Mouse (Mus musculus) neural tube, embryonic 11.5 days (tissue): ENCODE measurements around the gene Zfp941. TPM values are rescaled to one million over a fixed set of nuclear protein-coding genes. Genes with fewer than 3 reads are reported as not detected.

ENCODE experiments used
- ATAC-seq: fragments of 200-750 bp; cut with Nextera tagmentation; 2 replicates; pipeline ENCODE4 v1.8.0; 2017; ENCODE audit warnings: moderate number of reproducible peaks, mild to moderate bottlenecking, moderate TSS enrichment, moderate library complexity; ENCODE audit not compliant: insufficient read depth, low FRiP score, low TSS enrichment
- DNase-seq: peaks from one replicate; pipeline ENCODE4 v3.0.0-alpha.2; 2015; ENCODE audit warnings: low spot score
- H3K27ac ChIP-seq: fragments of 300-500 bp; sonication (generic); 2 replicates; pipeline ENCODE4 v1.5.1; 2014; ENCODE audit warnings: low read depth, mild to moderate bottlenecking, low read length
- H3K27me3 ChIP-seq: fragments of 300-500 bp; sonication (generic); 2 replicates; pipeline ENCODE4 v1.6.1; 2014; ENCODE audit warnings: mild to moderate bottlenecking, low read length, mixed read lengths; ENCODE audit not compliant: control insufficient read depth, insufficient read depth
- H3K36me3 ChIP-seq: fragments of 300-500 bp; sonication (generic); 2 replicates; pipeline ENCODE4 v1.6.1; 2014; ENCODE audit warnings: mild to moderate bottlenecking, low read length, moderate library complexity, mixed read lengths; ENCODE audit not compliant: control insufficient read depth, insufficient read depth
- H3K4me1 ChIP-seq: fragments of 300-500 bp; sonication (generic); 2 replicates; pipeline ENCODE4 v1.6.1; 2014; ENCODE audit warnings: low read length, mixed read lengths; ENCODE audit not compliant: control insufficient read depth, insufficient read depth
- H3K4me2 ChIP-seq: fragments of 300-500 bp; sonication (generic); 2 replicates; pipeline ENCODE4 v1.6.1; 2014; ENCODE audit warnings: low read depth, mild to moderate bottlenecking, moderate library complexity
- H3K4me3 ChIP-seq: fragments of 300-500 bp; sonication (generic); 2 replicates; pipeline ENCODE4 v1.5.1; 2014; ENCODE audit warnings: low read depth, low read length
- H3K9ac ChIP-seq: fragments of 300-500 bp; sonication (generic); 2 replicates; pipeline ENCODE4 v1.6.1; 2014; ENCODE audit warnings: mild to moderate bottlenecking, low read length
- H3K9me3 ChIP-seq: fragments of 300-500 bp; sonication (generic); 2 replicates; pipeline ENCODE4 v1.6.1; 2016; ENCODE audit warnings: low read length; ENCODE audit not compliant: control insufficient read depth
- WGBS: fragments of 180-500 bp; shearing (Covaris S2); extraction: QIAGEN DNeasy Blood & Tissue Kit; methylation state at CpG from one replicate; pipeline ENCODE4 v1.1.7; 2014; 5-methylcytosine and 5-hydroxymethylcytosine counted together
- polyA plus RNA-seq: library from polyadenylated mRNA; unstranded; fragments of >200 nt; fragmentation: Nextera tagmentation; extraction: Ambion mirVana; gene quantifications from 2 replicates; pipeline ENCODE4 v1.2.1, GENCODE M21; 2014

The Zfp941 gene
- polyA plus RNA-seq, 1 experiment from 2014 or later: 7.7 TPM

DNA sequence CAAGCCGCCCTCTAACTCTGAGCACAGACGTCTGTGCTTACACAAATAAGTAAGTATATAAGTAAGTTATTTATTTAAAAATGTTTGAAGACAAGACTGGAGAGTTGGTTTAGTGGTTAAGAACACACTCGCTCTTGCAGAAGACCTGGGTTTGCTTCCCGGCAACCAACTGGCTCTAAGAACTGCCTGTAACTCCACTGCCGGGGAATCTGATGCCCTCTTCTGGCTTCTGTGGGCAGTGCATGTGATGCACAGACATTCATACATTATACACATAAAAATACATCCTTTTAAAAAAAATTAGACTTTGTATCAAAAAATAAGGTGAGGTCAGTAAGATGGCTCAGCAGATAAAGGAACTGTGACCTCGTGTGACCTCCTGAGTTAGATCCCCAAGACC lies 11.5 kb downstream of the Zfp941 start:
- H3K4me1 ChIP-seq: no peaks in the 10 kb centered on the region
- H3K36me3 ChIP-seq: no peaks in the 10 kb centered on the region
- DNase-seq (no peak), ATAC-seq (no peak)
- H3K27me3 ChIP-seq: no peaks in the 10 kb centered on the region
- no peak overlapping the region for H3K4me3 ChIP-seq
- H3K4me2 ChIP-seq: no peak overlapping the region
- no peak overlapping the region for H3K27ac ChIP-seq
- no peaks in the 10 kb centered on the region for H3K9me3 ChIP-seq
- WGBS: 91% methylated on average over 6 of the region's 6 CpGs
- H3K9ac ChIP-seq: no peak overlapping the region

- DNase-seq (peak; percentile 13), ATAC-seq (no peak)
- Histone ChIP-seq H3K27me3 (no peaks in the 10 kb centered on the region), H3K9ac (no peak overlapping the region), H3K4me1 (no peaks in the 10 kb centered on the region), H3K9me3 (no peaks in the 10 kb centered on the region), H3K27ac (no peak overlapping the region), H3K4me3 (no peak overlapping the region), H3K36me3 (no peaks in the 10 kb centered on the region), H3K4me2 (no peak overlapping the region)
- WGBS: 17% methylated on average over 1 of the region's 1 CpGs
Observed at GRCm38 (mm10) chr7:140805704-140806103, 16.3 kb downstream of the Zfp941 start.

- no peaks in the 10 kb centered on the region for H3K27me3 ChIP-seq
- DNase-seq (no peak), ATAC-seq (no peak)
- H3K9me3 ChIP-seq: no peaks in the 10 kb centered on the region
- H3K4me2 ChIP-seq: no peak overlapping the region
- H3K4me1 ChIP-seq: no peaks in the 10 kb centered on the region
- WGBS: 81% methylated on average over 6 of the region's 6 CpGs
- H3K36me3 ChIP-seq: no peaks in the 10 kb centered on the region
- no peak overlapping the region for H3K9ac ChIP-seq
- H3K4me3 ChIP-seq: no peak overlapping the region
- no peak overlapping the region for H3K27ac ChIP-seq
Observed at GRCm38 (mm10) chr7:140802629-140803028, 19.3 kb downstream of the Zfp941 start.

- H3K4me2 ChIP-seq: no peak overlapping the region
- no peaks in the 10 kb centered on the region for H3K4me1 ChIP-seq
- H3K27me3 ChIP-seq: no peaks in the 10 kb centered on the region
- WGBS: 74% methylated on average over 2 of the region's 2 CpGs
- no peak for ATAC-seq
- no peak overlapping the region for H3K9ac ChIP-seq
- no peaks in the 10 kb centered on the region for H3K36me3 ChIP-seq
- no peak for DNase-seq
- H3K27ac ChIP-seq: no peak overlapping the region
- no peak overlapping the region for H3K4me3 ChIP-seq
- no peaks in the 10 kb centered on the region for H3K9me3 ChIP-seq
Observed at GRCm38 (mm10) chr7:140798212-140798611, 23.8 kb downstream of the Zfp941 start.

GRCm38 (mm10) chr7:140797619-140798018 lies 24.4 kb downstream of the Zfp941 start:
- no peaks in the 10 kb centered on the region for H3K9me3 ChIP-seq
- H3K4me1 ChIP-seq: no peaks in the 10 kb centered on the region
- WGBS: 87% methylated on average over 3 of the region's 3 CpGs
- DNase-seq: no peak
- H3K9ac ChIP-seq: no peak overlapping the region
- no peak overlapping the region for H3K4me3 ChIP-seq
- no peak for ATAC-seq
- no peak overlapping the region for H3K27ac ChIP-seq
- no peaks in the 10 kb centered on the region for H3K27me3 ChIP-seq
- H3K36me3 ChIP-seq: no peaks in the 10 kb centered on the region
- H3K4me2 ChIP-seq: no peak overlapping the region

DNA sequence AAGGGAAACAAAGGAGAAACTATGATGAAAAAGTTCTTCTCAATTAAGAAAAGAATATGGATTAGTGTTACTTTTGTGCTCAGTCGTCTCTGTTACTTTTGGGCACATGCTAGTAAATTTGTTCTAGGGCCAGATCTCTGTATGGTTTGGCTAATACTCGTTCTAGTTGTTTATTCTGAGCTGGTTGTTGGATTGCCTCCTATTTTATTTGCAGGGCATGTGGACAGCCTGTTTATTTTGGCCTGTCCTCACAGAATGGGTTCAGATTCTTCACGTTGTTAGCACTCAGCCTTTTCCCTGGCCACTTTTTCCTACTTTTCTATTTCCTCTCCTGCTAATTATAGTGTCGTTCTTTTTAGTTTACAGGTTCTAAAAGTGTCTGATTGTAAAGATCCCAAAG lies 28.4 kb downstream of the Zfp941 start:
- Histone ChIP-seq H3K4me2 (no peak overlapping the region), H3K36me3 (no peaks in the 10 kb centered on the region), H3K27ac (no peak overlapping the region), H3K4me3 (no peak overlapping the region), H3K9ac (no peak overlapping the region), H3K9me3 (no peaks in the 10 kb centered on the region), H3K27me3 (no peaks in the 10 kb centered on the region), H3K4me1 (no peaks in the 10 kb centered on the region)
- ATAC-seq (no peak), DNase-seq (no peak)
- WGBS: 81% methylated on average over 4 of the region's 4 CpGs

- no peak overlapping the region for H3K9ac ChIP-seq
- 86% methylated on average over 7 of the region's 7 CpGs for WGBS
- no peaks in the 10 kb centered on the region for H3K36me3 ChIP-seq
- no peak overlapping the region for H3K4me2 ChIP-seq
- no peaks in the 10 kb centered on the region for H3K4me1 ChIP-seq
- no peak overlapping the region for H3K4me3 ChIP-seq
- no peaks in the 10 kb centered on the region for H3K27me3 ChIP-seq
- DNase-seq (no peak), ATAC-seq (no peak)
- H3K9me3 ChIP-seq: no peaks in the 10 kb centered on the region
- no peak overlapping the region for H3K27ac ChIP-seq
Observed at GRCm38 (mm10) chr7:140788053-140788435, 33.9 kb downstream of the Zfp941 start.

- DNase-seq: no peak
- ATAC-seq: no peak
- 86% methylated on average over 31 of the region's 33 CpGs for WGBS
- Histone ChIP-seq H3K36me3 (no peaks in the 10 kb centered on the region), H3K27ac (no peak within 1 kb of the TSS), H3K27me3 (no peaks in the 10 kb centered on the region), H3K9ac (no peak within 1 kb of the TSS), H3K9me3 (no peaks in the 10 kb centered on the region), H3K4me3 (no peak within 1 kb of the TSS), H3K4me2 (no peak within 1 kb of the TSS), H3K4me1 (no peaks in the 10 kb centered on the region)
Observed at GRCm38 (mm10) chr7:140787406-140788052, 34.4 kb downstream of the Zfp941 start, which contains the start of gene Syce1. Gene Syce1 (minus strand): TSS chr7:140787852.

GRCm38 (mm10) chr7:140780548-140780947 lies 41.4 kb downstream of the Zfp941 start:
- Histone ChIP-seq H3K27ac (no peak overlapping the region), H3K4me3 (no peak overlapping the region), H3K4me2 (no peak overlapping the region), H3K4me1 (no peaks in the 10 kb centered on the region), H3K36me3 (no peaks in the 10 kb centered on the region), H3K9ac (no peak overlapping the region), H3K27me3 (no peaks in the 10 kb centered on the region), H3K9me3 (no peaks in the 10 kb centered on the region)
- DNase-seq (no peak), ATAC-seq (no peak)
- WGBS: 82% methylated on average over 4 of the region's 4 CpGs
